Mouse (Mus musculus) CD4-positive, CD25-positive, alpha-beta regulatory T cell, adult 4 months (primary cell): ENCODE results near the gene Dlk2. TPM values are rescaled to one million over a fixed set of nuclear protein-coding genes. Genes with fewer than 3 reads are reported as not detected.
A peak's percentile ranks its signal among the peaks of the same experiment; 100 is the strongest.

Source experiments
- ATAC-seq: one replicate; pipeline ENCODE4 v1.8.0; 2017
- polyA plus RNA-seq, 2 experiments: library from polyadenylated mRNA; unstranded; fragments of 100-300 nt; shearing (Covaris generic); gene quantifications; one replicate each; pipeline ENCODE4 v1.2.1; 2017

The Dlk2 gene
- polyA plus RNA-seq, 2 experiments from 2014 or later: not detected

DNA sequence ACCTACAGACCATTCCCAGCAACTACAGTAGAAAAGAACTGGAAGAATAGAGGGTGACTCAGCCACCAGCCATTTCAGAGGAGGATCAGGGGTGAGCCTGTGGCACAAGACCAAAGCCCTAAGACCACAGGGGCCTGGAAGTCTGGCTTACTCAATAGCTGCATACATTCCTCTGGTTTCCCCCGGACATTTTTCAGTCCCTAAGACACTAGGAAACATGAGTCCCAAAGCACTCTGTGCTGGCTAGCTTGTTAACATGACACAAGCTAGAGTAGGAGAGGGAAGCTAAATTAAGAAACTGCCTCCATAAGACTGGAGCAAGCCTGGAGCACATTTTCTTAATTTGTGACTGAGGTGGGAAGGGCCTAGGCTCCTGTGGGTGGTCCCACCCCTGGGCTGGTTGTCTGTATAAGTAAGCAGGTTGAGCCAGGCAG is 23.4 kb upstream of the Dlk2 start:
- ATAC-seq: no peak

DNA sequence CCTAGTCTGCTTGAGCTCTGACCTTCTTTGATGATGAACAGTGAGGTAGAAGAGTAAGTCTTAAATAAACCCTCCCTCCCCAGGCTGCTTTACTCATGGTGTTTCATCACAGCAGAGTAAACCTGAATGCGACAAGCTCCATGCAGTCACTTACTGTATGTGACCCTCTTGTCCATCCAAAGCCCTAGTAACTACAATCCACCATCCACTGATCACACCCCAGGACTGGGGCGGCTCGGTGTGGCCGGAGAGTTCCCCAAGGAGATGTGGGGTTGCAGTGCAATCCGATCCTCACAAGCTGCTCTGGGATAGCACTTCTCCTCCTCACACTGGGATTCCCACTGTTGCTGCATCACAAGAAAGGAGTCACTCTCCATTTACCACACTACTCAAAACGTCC is 22.8 kb upstream of the Dlk2 start:
- no peak for ATAC-seq

DNA sequence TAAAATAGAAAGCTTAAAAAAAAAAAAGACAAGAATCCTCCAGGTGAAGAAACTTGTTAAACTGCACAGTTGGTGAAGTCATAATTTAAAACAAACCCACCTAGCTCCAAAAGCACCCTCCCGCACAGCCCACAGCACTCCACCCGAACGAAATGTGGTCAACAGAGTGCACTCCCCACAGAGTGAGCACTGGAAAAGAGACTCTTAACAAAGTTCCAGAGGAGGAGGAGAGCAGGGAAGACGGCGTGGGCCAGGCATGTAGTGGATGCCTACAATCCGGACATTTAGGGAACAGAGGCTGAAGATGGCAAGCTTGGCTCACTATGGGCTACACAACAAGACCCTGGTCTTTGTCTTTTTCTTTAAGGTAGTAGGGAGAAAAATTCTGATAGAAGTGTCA is 22.2 kb upstream of the Dlk2 start:
- ATAC-seq: no peak

DNA sequence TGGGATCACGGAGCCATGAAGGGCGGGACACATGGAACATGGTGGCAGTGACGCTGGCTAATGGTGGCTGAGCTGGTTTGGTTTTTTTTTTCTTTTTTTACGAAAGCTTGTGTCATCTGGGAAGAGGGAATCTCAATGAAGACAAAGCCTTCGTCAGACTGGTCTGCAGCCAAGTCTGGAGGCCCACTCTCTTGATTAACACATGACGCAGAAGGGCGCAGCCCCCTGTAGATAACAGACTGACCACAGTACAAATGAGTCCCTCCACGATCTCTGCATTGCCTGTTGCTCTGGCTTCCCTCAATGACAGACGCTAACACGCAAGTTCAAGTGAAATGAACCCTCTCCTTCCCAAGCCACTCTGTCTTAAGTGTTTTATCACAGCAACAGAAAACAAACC is 21.7 kb upstream of the Dlk2 start:
- no peak for ATAC-seq

DNA sequence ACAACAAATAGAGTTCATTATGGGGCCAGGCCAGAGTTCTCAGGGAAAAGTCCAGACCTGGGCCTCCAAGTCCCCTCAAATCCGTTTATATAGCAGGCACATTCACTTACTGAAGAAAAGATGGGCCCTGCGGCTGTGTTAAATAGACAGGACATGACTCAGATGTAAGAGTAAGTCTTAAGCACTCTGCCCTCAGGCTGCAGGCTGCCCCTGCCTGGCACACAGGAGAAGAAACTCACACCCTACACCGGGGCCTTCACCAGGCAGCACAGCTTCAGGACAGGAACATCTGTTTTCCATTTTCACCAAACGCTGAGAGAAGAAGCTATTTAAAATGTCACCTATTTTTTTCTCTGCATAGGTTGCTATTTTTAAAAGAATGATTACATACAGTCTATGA is 19.6 kb upstream of the Dlk2 start:
- no peak for ATAC-seq

DNA sequence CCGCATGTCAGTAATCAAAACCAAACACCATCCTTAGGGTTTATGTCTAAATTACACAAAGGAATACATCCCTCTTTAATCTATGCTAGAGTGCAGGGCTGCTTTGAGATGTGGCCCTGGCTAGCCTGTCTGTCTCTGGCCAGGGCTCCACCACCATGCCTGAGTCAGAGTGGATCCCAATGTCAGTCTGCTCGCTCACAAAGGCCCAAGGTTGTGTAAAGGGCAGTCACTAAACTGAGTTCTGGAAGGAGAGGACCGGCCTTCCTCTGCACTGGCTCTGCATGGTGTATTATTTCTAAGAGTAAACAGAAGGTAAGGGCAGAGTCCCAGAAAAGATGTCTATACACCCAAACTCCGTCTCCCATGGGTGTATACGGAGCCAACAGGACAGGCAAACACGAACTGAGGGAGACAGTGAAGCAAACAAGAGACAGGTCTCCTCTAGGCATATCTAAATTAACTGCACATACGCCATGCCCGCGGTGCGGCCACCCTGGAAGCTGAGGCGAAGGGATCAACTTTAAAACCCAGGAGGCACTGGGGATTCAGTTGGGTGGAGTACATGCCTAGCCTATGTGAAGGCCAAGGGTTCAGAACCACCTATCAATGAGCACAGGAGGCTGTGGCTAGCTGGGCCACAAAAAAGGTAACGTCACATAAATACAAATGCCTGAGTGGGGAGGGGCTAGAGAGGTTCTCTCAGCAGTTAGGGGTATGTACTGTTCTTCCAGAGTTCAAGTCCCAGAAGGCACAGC is 19.0 kb upstream of the Dlk2 start:
- ATAC-seq: no peak

DNA sequence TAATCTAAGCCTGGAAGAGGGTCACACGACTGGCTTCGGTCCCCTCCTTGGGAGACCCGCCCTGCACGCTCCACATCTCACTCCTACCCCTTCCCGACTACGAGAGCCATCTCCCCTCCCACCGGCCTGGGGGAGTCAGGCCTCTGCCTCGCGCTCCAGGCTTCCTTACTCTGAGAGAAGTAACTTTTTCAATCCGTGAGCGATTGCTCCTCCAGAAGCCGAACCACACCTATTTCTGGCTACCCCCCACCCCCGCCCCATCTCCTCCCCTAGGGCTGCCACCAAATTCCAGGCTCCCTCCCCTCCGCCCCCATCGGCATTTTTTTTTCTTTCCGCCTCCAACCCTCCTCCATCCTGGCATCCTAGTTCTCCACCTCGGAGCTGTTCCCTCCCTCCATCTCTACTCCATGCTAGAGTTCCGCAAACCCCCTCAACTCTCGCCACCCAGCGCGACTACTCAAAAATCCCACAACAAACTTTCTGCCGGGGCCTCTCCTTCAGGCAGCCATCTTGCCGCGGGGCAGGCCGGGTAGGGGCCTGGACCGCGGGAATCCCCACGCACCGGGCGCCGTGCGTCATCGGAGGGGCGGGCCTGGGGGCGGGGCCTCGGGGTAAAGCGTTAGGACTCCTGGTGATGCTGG is 14.6 kb upstream of the Dlk2 start, which contains the start of gene Tjap1:
Tjap1 (minus strand) TSS at position 544 of the 641 bp plus-strand sequence.
- peak; percentile 94 for ATAC-seq

DNA sequence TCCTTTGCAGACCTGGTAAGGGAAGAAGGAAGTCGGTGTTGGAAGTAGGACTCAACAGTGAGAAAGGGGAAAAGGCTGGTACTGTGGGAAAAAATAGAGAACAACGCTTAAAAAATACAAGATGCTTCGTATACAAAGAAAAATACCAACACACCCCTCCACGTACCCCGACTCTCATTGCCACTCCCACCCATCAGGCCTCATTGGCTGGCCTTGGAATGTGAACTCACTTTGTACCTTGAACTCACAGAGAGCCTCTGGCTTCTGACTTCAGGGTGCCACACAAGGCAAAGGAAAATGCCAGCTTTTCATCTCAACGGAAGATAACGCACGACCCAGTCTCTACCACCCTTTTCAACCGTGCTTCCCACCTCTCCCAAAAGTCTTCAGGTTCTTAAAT is 14.1 kb upstream of the Dlk2 start:
- ATAC-seq: peak; percentile 37

DNA sequence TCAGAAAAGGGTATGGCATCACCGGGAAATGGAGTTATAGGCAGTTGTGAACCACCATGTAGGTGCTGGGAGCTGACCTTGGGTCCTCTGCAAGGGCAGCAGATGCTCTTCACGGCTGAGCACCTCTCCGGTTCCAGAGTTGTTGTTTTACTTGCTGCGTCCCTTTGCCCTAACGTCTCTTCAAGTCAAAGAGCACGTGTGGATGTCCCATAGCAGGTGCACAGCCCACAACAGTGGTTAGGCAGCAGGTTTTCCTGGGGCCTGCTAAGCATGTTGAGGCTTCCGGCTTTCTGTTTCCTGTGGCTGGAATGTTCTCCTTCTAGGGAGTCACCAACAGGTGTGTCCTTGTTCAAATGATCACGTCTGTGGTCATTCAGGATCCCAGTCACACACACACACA is 13.3 kb upstream of the Dlk2 start:
- ATAC-seq: no peak

DNA sequence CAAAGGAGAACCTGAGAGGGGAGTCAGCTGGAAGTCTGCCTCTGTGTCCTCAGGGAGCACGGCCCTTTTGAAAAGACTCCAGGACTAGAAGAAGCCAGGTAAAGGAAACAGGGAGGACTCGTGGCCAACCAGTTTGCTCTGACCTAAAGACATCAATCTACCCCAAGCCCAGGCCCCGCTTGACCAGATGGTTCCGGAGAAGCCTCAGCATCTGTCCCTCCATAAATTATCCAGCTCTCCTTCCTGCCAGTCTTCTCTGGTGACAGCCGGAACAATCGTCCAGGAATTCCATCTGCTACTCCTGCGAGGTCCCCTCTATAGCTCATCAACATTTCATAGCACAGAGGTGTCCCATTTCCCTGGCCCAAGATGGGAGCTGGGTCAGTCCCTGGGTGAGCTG is 12.6 kb upstream of the Dlk2 start:
- ATAC-seq: no peak

DNA sequence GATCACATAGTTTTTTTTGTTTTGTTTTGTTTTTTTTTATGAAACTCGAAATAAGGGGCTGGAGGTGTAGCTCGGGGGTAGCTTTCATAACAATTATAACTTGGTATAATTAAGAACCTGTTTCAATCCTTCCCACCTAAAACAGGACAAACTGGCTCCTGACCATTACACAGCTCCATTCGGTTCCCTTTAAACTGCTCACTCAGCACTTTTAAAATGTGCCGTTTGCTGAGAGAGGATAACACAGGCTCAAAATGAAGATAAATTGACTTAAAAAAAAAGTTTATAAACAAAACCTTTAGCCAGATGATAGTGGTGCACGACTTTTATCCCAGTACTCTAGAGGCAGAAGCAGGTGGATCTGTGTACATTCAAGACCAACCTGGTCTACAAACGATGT is 11.8 kb upstream of the Dlk2 start:
- no peak for ATAC-seq

DNA sequence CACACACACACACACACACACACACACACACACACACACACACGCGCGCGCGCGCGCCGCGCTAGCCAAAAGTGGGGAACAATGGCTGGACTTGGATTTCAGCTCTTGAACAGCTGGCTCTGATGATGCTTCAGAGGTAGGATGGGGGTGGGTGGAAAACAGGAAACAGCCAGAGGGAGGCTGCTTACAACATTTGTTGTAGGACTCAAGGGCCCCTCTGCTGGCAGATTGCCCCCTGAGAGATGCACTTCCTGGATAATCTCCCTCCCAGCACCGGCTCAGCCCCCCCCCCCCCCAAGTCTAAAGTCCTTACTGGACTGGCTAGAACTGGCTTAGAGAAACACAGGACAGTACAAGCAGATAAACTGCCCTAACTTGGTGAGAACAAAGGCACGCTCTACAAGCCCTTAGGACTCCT is 9.5 kb upstream of the Dlk2 start:
- no peak for ATAC-seq

DNA sequence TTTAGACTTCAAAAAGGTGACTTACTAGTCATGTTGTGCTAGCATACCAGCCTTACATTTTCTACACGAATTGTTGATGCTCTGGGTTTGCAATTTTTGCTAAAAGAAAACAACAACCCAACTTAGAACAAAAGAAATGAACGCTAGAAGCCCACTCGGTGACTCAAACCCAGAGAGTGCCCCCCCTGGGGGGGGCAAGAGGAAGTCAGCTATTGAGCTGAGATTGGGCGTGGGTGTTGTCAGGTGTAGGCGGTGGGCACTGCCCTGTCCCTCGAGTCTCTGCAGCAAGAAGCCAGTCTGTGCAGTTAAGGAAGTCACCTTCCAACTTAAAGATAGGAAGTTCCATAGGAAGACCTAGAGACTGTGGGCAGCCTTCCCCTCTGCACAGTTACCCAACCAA is 620 bp upstream of the Dlk2 start:
- no peak for ATAC-seq

DNA sequence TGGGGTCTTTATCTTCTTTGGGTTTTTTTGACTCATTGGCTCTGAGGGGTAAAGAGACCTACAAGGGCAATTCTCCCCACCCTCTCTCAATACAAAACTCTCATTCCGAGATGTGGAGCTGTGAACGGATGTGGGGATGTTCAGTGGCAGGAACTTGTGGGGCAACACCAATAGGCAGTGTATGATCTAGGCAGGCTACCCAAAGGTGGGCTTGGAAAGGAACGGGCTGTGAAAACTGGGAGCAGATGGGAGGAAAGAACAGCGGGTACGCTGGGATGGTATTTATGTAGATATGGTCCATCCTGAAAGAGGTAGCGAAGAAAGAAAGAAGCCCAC is 225 bp upstream of the Dlk2 start:
- peak; percentile 24 for ATAC-seq

DNA sequence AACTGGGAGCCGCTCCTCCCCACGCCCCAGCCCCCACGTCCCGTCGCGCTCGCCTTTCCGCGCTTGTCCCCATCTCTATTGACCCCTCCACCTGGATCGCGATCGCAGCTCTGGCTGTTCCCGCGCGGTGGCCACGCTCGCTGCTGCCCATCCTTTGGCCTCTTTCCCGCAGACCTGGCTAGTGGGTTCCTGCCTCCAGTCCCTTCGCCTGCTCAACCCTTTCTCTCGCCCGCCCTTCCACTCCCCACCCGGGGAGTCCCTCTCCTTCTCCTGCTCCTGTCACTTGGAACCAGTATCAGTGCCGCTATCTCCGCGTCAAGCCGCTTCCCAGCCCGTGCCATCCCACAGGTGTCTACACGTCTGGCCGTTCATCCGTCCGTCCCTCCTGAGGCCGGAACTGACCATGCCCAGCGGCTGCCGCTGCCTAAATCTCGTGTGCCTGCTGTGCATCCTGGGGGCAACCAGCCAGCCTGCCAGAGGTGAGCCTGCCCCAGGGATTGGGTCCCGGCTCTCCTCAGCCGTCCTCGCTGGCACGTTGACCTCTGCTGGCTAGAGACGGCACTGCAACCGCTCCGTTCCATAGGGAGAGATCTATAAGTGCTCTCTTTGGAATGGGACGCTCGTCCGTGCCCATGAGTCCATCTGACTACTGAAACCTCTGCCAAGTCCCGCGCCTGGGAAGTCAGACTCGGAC is 1.1 kb downstream of the Dlk2 start:
- peak; percentile 89 for ATAC-seq

DNA sequence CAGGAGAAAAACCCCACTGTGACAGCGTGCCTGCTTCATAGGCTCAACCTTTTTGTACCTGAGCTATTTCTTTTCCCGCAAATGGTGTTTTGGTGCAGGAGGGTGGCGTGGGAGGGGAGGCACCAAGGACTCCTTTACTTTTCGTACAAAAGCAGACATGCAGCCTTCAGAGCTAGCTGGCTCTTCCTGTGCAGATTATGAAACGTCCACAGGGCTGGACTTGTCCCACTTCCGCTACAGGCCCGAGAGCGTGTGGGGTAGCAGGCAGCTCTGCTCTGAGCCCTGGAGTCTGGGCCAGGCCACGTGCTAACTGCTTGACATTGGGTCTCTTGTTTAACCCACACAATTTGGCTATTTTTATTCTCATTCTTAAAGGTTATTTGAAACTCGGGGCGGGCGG is 4.7 kb downstream of the Dlk2 start:
- ATAC-seq: no peak

DNA sequence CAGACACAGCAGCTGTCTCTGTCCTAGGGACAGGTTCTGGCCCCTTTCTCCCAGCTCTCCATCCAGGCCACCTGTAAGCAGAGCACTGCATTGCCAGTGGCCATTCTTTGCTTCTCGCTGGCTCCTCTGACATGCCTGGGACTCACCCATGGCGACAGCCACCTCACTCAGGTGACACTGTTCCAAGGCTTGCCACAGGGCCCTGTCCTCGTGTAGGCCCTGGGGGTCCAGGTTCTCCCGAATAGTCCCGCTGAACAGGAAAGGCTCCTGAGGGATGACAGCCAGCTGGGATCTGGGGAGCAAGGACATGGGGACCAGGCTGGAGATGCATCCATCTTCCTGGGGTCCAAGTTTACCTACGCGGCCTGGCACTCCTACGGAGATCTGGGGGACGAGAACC is 7.0 kb downstream of the Dlk2 start:
- ATAC-seq: no peak

DNA sequence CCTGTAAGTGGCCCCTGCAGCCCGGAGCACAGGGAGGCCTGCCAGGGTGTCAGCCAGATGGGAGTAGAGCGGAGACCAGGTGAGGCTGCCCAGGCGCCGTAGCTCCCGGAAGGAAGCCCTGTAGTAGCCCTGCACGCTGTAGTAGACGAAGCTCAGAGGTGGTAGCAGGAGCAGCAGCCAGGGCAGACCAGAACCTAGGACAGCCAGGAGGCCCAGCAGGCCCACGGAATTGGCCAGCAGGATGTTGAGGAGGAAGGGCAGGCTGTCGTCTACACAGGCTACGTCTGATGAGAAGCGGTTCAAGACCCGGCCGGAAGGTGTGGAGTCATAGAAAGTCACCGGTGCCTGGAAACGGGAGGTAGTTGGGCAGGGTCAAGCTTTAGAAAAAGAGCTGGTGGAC is 9.7 kb downstream of the Dlk2 start:
- no peak for ATAC-seq

DNA sequence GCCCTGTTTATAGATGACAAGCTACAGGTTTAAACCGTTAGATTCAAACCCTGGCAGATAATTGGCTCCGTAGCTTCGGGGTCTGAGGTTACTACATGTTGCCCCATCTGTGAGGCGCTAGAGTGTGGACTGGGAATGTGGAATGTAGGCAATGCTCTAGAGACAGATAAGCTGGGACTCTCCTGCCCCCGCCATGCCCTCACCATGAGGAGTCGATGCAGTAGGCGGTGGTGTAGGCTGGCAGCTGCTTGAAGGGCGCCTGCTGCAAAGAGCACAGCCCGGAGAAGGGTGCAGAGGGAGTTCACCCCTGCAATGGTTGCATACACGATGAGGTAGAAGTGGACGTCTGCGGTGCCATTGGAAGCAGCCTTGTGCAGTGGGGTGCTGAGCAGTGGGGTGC is 12.6 kb downstream of the Dlk2 start:
- ATAC-seq: no peak

DNA sequence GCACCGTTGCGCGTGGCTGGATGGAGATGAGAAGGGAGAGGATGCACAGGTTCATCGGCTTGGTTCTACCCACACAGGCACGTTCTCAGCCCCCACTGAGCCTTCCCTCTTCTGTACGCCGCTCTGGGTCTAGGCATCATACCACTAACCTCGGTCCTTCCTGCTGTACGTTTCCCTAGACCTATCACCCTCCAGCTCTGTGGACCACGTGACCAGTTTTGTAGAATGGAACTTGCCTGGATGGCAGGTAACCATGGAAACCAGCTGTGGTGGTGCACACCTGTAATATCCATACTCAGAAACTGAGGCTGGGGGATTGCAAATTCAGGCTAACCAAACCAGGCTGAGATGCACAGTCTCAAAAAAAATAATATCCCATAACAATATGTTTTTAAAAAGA is 13.3 kb downstream of the Dlk2 start:
- no peak for ATAC-seq

DNA sequence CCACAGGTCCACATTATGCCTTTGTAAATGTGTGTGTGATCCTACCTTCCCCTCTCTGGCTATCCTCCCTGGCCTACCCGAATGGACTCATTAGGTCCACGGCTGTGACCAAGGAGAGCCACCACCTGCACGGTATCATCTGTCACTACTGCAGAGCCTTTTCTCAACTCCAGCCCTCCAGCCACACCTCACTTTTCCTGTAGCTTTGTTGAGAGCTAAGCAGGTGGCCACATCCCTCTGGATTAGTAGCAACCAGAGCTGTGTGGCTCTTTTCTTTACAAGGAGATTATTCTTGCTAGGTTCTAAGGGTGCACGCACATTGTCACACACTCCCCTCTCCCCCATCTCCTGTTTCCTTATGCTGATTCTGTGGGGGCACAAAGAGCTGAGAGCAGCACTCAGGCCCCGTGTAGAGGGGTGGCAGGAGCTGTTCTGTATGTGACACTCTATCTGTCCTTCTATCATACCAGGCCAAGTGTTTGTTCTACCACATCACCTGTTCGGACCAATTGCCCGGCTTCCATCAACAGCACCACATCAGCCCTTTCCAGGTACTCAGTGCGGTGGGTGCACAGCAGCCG is 16.0 kb downstream of the Dlk2 start:
- ATAC-seq: no peak

DNA sequence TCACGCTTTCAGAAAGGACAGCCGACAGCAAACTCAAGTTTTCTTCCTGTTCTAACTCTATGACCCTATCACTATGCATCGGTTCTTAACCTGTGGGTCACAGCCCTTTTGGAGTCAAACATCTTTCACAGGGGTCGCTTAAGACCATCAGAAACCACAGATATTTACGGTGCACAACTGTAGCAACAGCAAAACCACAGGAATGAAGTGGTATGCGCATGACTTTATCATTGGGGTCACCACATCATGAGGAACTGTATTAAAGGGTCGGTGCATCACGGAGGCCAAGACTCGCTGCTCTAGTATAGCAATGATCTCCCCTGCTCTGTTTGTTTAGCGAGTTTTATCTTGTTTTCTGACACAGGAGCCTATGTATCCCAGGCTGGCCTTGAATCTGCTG is 18.6 kb downstream of the Dlk2 start:
- no peak for ATAC-seq

DNA sequence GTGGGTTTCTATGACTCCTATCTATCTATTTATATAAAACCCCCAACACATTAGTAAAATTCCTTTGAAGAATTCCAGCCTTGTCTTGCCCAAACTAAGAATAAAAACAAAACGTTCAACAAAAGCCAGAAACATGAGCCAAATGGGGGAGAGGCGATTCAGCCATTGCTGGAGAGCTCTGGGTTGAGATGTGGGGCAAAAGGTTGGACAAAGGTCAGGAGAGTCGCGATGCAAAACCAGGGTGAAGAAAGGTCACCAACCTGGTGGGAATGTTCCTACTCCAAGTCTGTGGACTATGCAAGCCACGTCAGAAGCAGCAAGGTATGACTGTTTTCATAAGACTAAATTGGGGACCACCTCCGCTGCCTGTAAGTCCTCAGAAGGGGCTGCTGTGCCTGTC is 23.3 kb downstream of the Dlk2 start:
- no peak for ATAC-seq
